Mouse (Mus musculus): ENCODE results near the gene Megf11.

GRCm38 (mm10) chr9:64693094-64693493 is 307.7 kb downstream of the Megf11 start:
- no peak for TF ChIP-seq POLR2A (IDR thresholded peaks at IDR 0.05; ENCODE audit: borderline replicate concordance, extremely low read depth, low read depth, low read length)
- TF ChIP-seq CTCF (IDR thresholded peaks at IDR 0.05; ENCODE audit: insufficient read depth, low read length): no peak
